Mouse (Mus musculus): Measurements from ENCODE around the gene Abce1. TPM values are rescaled to one million over a fixed set of nuclear protein-coding genes. Genes with fewer than 3 reads are reported as not detected.
A peak's percentile ranks its signal among the peaks of the same experiment; 100 is the strongest.

Gene Abce1
- 103 and 106 TPM in 2 replicates for polyA plus RNA-seq (2015; fragmentation: Nextera tagmentation; extraction: Ambion mirVana)

GRCm38 (mm10) chr8:79711064-79711961 lies at the start of gene Abce1, which contains the start of gene Anapc10:
Gene Abce1 (minus strand): TSS chr8:79711740.
Gene Anapc10 (plus strand): TSS chr8:79711820.
- H3K27me3 ChIP-seq: no peaks in the 10 kb centered on the region
- H3K4me3 ChIP-seq: peak within 1 kb of the TSS; percentile 92
- no peaks in the 10 kb centered on the region for H3K9me3 ChIP-seq
- H3K27ac ChIP-seq: peak within 1 kb of the TSS; percentile 86
- H3K4me2 ChIP-seq: peak within 1 kb of the TSS; percentile 82
- H3K36me3 ChIP-seq: peaks cover 25% of the 10 kb centered on the region
- peaks cover 5% of the 10 kb centered on the region; the same call in 1 of the 2 replicates for H3K4me1 ChIP-seq
- ATAC-seq (ENCODE audit: insufficient number of reproducible peaks, insufficient read depth, low FRiP score, low TSS enrichment, low read depth): peak; percentile 99
- under 1% methylated on average over 73 of the region's 73 CpGs for WGBS
- peak within 1 kb of the TSS; percentile 91 for H3K9ac ChIP-seq

DNA sequence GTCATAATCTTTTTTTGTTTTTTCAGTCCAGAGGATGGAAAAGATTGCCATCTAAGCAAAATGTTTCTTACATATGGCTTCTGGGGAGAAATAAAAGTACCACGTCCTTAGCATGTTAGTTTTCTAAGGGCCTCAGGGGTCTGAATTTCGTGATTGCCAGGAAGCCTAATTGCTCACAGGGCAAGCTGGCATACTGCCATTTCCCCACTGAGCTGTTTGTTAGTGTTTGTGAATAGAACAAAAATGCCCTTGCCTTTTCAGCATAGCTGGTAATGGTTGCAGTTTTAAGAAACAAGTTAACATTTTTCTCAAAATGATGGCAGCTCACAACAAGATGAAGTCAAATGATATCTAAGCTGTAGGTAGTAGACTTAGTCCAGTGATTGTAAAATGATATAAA lies 38.8 kb upstream of the Abce1 start:
- Histone ChIP-seq H3K4me1 (peaks cover 3% of the 10 kb centered on the region; the same call in 1 of the 2 replicates), H3K27me3 (no peaks in the 10 kb centered on the region), H3K9ac (no peak overlapping the region), H3K9me3 (no peaks in the 10 kb centered on the region), H3K27ac (no peak overlapping the region), H3K4me2 (no peak overlapping the region), H3K4me3 (no peak overlapping the region), H3K36me3 (peaks cover 19% of the 10 kb centered on the region)
- WGBS: 24% methylated on average over 2 of the region's 2 CpGs
- ATAC-seq (ENCODE audit: insufficient number of reproducible peaks, insufficient read depth, low FRiP score, low TSS enrichment, low read depth): no peak

DNA sequence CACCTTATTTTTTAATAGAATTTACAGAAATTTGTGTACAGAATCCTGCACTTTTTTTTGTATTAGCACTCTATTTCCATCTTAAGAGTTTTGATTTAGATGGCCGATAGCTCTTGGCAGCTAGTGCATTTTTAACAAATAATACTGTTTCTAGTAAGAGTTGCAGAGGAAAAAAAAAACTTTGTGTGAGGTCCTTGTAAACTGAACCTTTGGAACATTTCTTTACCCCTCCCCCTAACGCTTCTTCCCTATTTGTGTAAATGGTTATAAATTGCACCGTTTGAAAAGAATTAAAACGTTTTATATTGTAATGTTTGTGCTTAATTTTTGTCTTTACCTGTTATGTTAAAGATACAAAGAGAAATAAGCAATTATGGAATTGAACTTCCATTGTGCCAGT lies 37.1 kb upstream of the Abce1 start:
- no peak overlapping the region for H3K27ac ChIP-seq
- H3K9me3 ChIP-seq: no peaks in the 10 kb centered on the region
- H3K4me2 ChIP-seq: no peak overlapping the region
- 72% methylated on average over 4 of the region's 4 CpGs for WGBS
- peaks cover 3% of the 10 kb centered on the region; the same call in 1 of the 2 replicates for H3K4me1 ChIP-seq
- no peak overlapping the region for H3K4me3 ChIP-seq
- ATAC-seq (ENCODE audit: insufficient number of reproducible peaks, insufficient read depth, low FRiP score, low TSS enrichment, low read depth): no peak
- no peaks in the 10 kb centered on the region for H3K27me3 ChIP-seq
- H3K9ac ChIP-seq: no peak overlapping the region
- peaks cover 23% of the 10 kb centered on the region for H3K36me3 ChIP-seq

DNA sequence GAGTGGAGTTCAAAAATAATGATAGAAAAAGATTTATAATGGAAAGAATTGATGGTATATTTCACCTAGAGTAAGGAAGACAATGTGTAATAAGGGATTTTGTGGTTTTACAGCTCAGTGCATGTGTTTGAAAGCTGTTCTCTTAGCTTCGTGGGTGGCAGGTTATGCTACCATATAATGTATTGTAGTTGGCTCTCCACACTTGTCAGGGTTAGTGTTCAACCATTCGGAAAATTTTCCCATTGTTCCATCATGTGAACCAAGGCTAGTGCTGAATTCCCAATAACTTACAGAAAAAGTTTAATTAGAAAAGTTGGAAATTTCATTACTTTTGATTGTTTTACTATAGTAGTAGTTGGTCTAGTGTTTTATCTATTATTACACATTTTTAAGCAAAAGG lies 36.6 kb upstream of the Abce1 start:
- Histone ChIP-seq H3K4me1 (peaks cover 3% of the 10 kb centered on the region; the same call in 1 of the 2 replicates), H3K4me3 (no peak overlapping the region), H3K27me3 (no peaks in the 10 kb centered on the region), H3K36me3 (peaks cover 23% of the 10 kb centered on the region), H3K27ac (no peak overlapping the region), H3K9ac (no peak overlapping the region), H3K4me2 (no peak overlapping the region), H3K9me3 (no peaks in the 10 kb centered on the region)
- 62% methylated on average over 2 of the region's 2 CpGs for WGBS
- no peak for ATAC-seq (ENCODE audit: insufficient number of reproducible peaks, insufficient read depth, low FRiP score, low TSS enrichment, low read depth)

GRCm38 (mm10) chr8:79734304-79734703 lies 22.8 kb upstream of the Abce1 start:
- Histone ChIP-seq H3K4me3 (no peak overlapping the region), H3K27me3 (no peaks in the 10 kb centered on the region), H3K9ac (no peak overlapping the region), H3K4me2 (no peak overlapping the region), H3K4me1 (no peaks in the 10 kb centered on the region), H3K9me3 (no peaks in the 10 kb centered on the region), H3K27ac (no peak overlapping the region), H3K36me3 (peaks cover 14% of the 10 kb centered on the region)
- ATAC-seq (ENCODE audit: insufficient number of reproducible peaks, insufficient read depth, low FRiP score, low TSS enrichment, low read depth): no peak
- WGBS: 17% methylated on average over 2 of the region's 2 CpGs

- H3K9ac ChIP-seq: no peak overlapping the region
- H3K4me2 ChIP-seq: no peak overlapping the region
- H3K4me1 ChIP-seq: no peaks in the 10 kb centered on the region
- 92% methylated on average over 1 of the region's 1 CpGs for WGBS
- H3K27ac ChIP-seq: no peak overlapping the region
- no peaks in the 10 kb centered on the region for H3K27me3 ChIP-seq
- no peaks in the 10 kb centered on the region for H3K9me3 ChIP-seq
- H3K4me3 ChIP-seq: no peak overlapping the region
- no peak for ATAC-seq (ENCODE audit: insufficient number of reproducible peaks, insufficient read depth, low FRiP score, low TSS enrichment, low read depth)
- peaks cover 18% of the 10 kb centered on the region for H3K36me3 ChIP-seq
These were observed 16.4 kb upstream of the Abce1 start for GRCm38 (mm10) chr8:79727900-79728299.

DNA sequence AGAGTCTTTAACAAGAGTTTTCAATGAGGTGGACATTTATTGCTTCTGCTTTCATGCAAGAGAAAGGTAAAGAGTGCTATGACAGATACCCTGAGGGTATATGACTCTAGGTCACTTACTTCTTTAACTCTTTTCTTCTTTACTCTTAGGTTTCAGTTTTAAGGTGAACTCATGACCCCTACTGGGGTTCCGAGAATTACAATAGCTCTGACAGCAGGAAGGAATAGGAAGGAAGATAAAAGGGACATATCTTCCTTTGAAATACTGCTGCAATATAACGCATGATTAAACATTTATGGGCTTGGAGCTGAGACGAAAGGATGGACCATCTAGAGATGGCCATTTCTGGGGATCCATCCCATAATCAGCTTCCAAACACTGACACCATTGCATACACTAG lies 13.0 kb upstream of the Abce1 start:
- WGBS: 62% methylated on average over 3 of the region's 3 CpGs
- ATAC-seq (ENCODE audit: insufficient number of reproducible peaks, insufficient read depth, low FRiP score, low TSS enrichment, low read depth): no peak

DNA sequence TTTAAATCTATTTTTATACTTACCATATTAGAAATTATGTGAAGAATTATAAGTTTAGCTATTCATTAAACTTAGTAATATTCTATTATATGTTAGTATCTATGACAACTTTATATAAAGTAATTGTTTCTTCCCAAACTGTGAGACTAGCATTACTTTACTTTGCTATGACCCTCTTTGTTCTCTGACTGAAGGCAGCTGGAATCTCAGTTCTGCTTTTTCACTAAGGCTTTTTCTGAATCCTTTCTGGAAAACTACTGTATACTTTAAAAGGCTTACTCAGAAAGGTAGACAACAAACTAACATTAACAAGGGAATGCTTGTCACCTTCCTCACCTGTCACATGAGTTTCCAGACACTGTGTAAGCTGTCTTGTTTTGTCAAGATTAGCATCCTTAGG lies 11.8 kb upstream of the Abce1 start:
- no peak for ATAC-seq (ENCODE audit: insufficient number of reproducible peaks, insufficient read depth, low FRiP score, low TSS enrichment, low read depth)

More for the DNA sequence above, 13.0 kb upstream of the Abce1 start:
- H3K27me3 ChIP-seq: no peaks in the 10 kb centered on the region
- H3K4me2 ChIP-seq: no peak overlapping the region
- H3K4me3 ChIP-seq: no peak overlapping the region
- no peaks in the 10 kb centered on the region for H3K4me1 ChIP-seq
- no peak overlapping the region for H3K27ac ChIP-seq
- no peaks in the 10 kb centered on the region for H3K9me3 ChIP-seq
- H3K9ac ChIP-seq: no peak overlapping the region
- peaks cover 28% of the 10 kb centered on the region for H3K36me3 ChIP-seq

GRCm38 (mm10) chr8:79721537-79721936 lies 10.0 kb upstream of the Abce1 start:
- Histone ChIP-seq H3K4me3 (no peak overlapping the region), H3K4me2 (no peak overlapping the region), H3K9ac (no peak overlapping the region), H3K27me3 (no peaks in the 10 kb centered on the region), H3K27ac (no peak overlapping the region), H3K9me3 (no peaks in the 10 kb centered on the region), H3K36me3 (peaks cover 46% of the 10 kb centered on the region), H3K4me1 (no peaks in the 10 kb centered on the region)
- no peak for ATAC-seq (ENCODE audit: insufficient number of reproducible peaks, insufficient read depth, low FRiP score, low TSS enrichment, low read depth)

More for the DNA sequence above, 11.8 kb upstream of the Abce1 start:
- Histone ChIP-seq H3K4me3 (no peak overlapping the region), H3K36me3 (peaks cover 28% of the 10 kb centered on the region), H3K27ac (no peak overlapping the region), H3K27me3 (no peaks in the 10 kb centered on the region), H3K9me3 (no peaks in the 10 kb centered on the region), H3K4me2 (no peak overlapping the region), H3K9ac (no peak overlapping the region), H3K4me1 (no peaks in the 10 kb centered on the region)

GRCm38 (mm10) chr8:79712676-79713075 lies 1.1 kb upstream of the Abce1 start:
- Histone ChIP-seq H3K9me3 (no peaks in the 10 kb centered on the region), H3K9ac (no peak overlapping the region), H3K4me2 (peak overlapping the region; percentile 82), H3K27ac (no peak overlapping the region), H3K4me3 (peak overlapping the region; percentile 92; the same call in 1 of the 2 replicates), H3K4me1 (peaks cover 5% of the 10 kb centered on the region; the same call in 1 of the 2 replicates), H3K36me3 (peaks cover 30% of the 10 kb centered on the region), H3K27me3 (no peaks in the 10 kb centered on the region)
- no peak for ATAC-seq (ENCODE audit: insufficient number of reproducible peaks, insufficient read depth, low FRiP score, low TSS enrichment, low read depth)
- WGBS: 46% methylated on average over 6 of the region's 6 CpGs

- Histone ChIP-seq H3K27me3 (no peaks in the 10 kb centered on the region), H3K27ac (no peak overlapping the region), H3K4me3 (no peak overlapping the region), H3K4me2 (no peak overlapping the region), H3K4me1 (no peaks in the 10 kb centered on the region), H3K9ac (no peak overlapping the region), H3K9me3 (no peaks in the 10 kb centered on the region), H3K36me3 (peaks cover 48% of the 10 kb centered on the region)
- 92% methylated on average over 3 of the region's 3 CpGs for WGBS
- no peak for ATAC-seq (ENCODE audit: insufficient number of reproducible peaks, insufficient read depth, low FRiP score, low TSS enrichment, low read depth)
These were observed 4.9 kb downstream of the Abce1 start for GRCm38 (mm10) chr8:79706687-79707086.

- H3K27ac ChIP-seq: no peak overlapping the region
- no peak overlapping the region for H3K4me3 ChIP-seq
- H3K4me1 ChIP-seq: no peaks in the 10 kb centered on the region
- peaks cover 72% of the 10 kb centered on the region for H3K36me3 ChIP-seq
- no peak overlapping the region for H3K9ac ChIP-seq
- no peaks in the 10 kb centered on the region for H3K9me3 ChIP-seq
- H3K4me2 ChIP-seq: no peak overlapping the region
- no peaks in the 10 kb centered on the region for H3K27me3 ChIP-seq
- 90% methylated on average over 2 of the region's 2 CpGs for WGBS
- no peak for ATAC-seq (ENCODE audit: insufficient number of reproducible peaks, insufficient read depth, low FRiP score, low TSS enrichment, low read depth)
These were observed 19.0 kb downstream of the Abce1 start for GRCm38 (mm10) chr8:79692531-79692930.
